Mouse (Mus musculus) ES-E14 (cell line): ENCODE measurements around the gene Macf1. TPM values are rescaled to one million over a fixed set of nuclear protein-coding genes. Genes with fewer than 3 reads are reported as not detected.
A peak's percentile ranks its signal among the peaks of the same experiment; 100 is the strongest.

Experiments used
- DNase-seq: peaks from one replicate; pipeline ENCODE4 v3.0.0-alpha.2; 2013; ENCODE audit warnings: low read depth, low spot score
- H3K27ac ChIP-seq: 2 replicates; pipeline ENCODE4 v1.5.1; 2012; ENCODE audit warnings: low read depth, mild to moderate bottlenecking, low read length, moderate library complexity, mixed read lengths; ENCODE audit not compliant: poor library complexity, insufficient read depth, severe bottlenecking
- H3K36me3 ChIP-seq: 2 replicates; pipeline ENCODE4 v1.6.1; 2012; ENCODE audit warnings: mild to moderate bottlenecking, low read length, moderate library complexity, mixed read lengths; ENCODE audit not compliant: control insufficient read depth, poor library complexity, insufficient read depth, severe bottlenecking
- H3K4me1 ChIP-seq, 2 experiments: fragments of 150-350 bp in 1 of 2; sonication (generic) in 1 of 2; 2 replicates each; pipeline ENCODE4 v1.6.1; 2012; ENCODE audit warnings: low read length in 2 of 2, mild to moderate bottlenecking in 1 of 2, mixed read lengths in 1 of 2; ENCODE audit not compliant: control insufficient read depth in 2 of 2, insufficient read depth in 2 of 2, poor library complexity in 1 of 2
- H3K4me3 ChIP-seq, 2 experiments: fragments of 150-350 bp in 1 of 2; sonication (generic) in 1 of 2; 2 replicates each; pipeline ENCODE4 v1.5.1; 2012; ENCODE audit warnings: low read length in 2 of 2, low read depth in 1 of 2, mild to moderate bottlenecking in 1 of 2, mixed read lengths in 1 of 2; ENCODE audit not compliant: insufficient read depth in 1 of 2, poor library complexity in 1 of 2, severe bottlenecking in 1 of 2
- H3K9ac ChIP-seq: 2 replicates; pipeline ENCODE4 v1.6.1; 2012; ENCODE audit warnings: low read depth, mild to moderate bottlenecking, low read length, mixed read lengths; ENCODE audit not compliant: poor library complexity, insufficient read depth, severe bottlenecking
- H3K9me3 ChIP-seq: fragments of 150-350 bp; sonication (generic); 2 replicates; pipeline ENCODE4 v1.6.1; 2012; ENCODE audit warnings: low read depth, mild to moderate bottlenecking, low read length; ENCODE audit not compliant: control insufficient read depth, insufficient read depth
- CHD2 ChIP-seq: IDR thresholded peaks from 2 replicates; pipeline ENCODE4 v1.6.1; 2014; ENCODE audit warnings: mild to moderate bottlenecking, low read depth, low read length, inconsistent platforms
- HCFC1 ChIP-seq: IDR thresholded peaks from 2 replicates; pipeline ENCODE4 v1.6.1; 2012; ENCODE audit warnings: low read length, inconsistent platforms, borderline replicate concordance; ENCODE audit not compliant: insufficient read depth
- MAFK ChIP-seq: IDR thresholded peaks from 2 replicates; pipeline ENCODE4 v1.6.1; 2014; ENCODE audit warnings: mild to moderate bottlenecking, low read depth, low read length, inconsistent platforms; ENCODE audit not compliant: insufficient read depth
- ZC3H11A ChIP-seq: IDR thresholded peaks from 2 replicates; pipeline ENCODE4 v1.6.1; 2012; ENCODE audit warnings: low read depth, mild to moderate bottlenecking, inconsistent platforms, low read length, borderline replicate concordance
- ZNF384 ChIP-seq: IDR thresholded peaks from 2 replicates; pipeline ENCODE4 v1.6.1; 2012; ENCODE audit warnings: low read depth, low read length, inconsistent platforms
- in situ Hi-C, 2 experiments: fragments of 600-800 bp; cut with MboI; formaldehyde crosslinking; loops; one replicate each; pipeline ENCODE4 v1.15.1; 2025; ENCODE audit warnings: low sequenced_read_pairs in 2 of 2, inconsistent platforms in 1 of 2; ENCODE audit not compliant: unreplicated experiment in 2 of 2
- total RNA-seq: library from RNA; depleted of rRNA; stranded (reverse); fragments of 300-350 nt; gene quantifications from 2 replicates; pipeline ENCODE4 v1.2.3, GENCODE M21; 2012

Gene Macf1
- total RNA-seq, 1 experiment = 277 TPM

DNA sequence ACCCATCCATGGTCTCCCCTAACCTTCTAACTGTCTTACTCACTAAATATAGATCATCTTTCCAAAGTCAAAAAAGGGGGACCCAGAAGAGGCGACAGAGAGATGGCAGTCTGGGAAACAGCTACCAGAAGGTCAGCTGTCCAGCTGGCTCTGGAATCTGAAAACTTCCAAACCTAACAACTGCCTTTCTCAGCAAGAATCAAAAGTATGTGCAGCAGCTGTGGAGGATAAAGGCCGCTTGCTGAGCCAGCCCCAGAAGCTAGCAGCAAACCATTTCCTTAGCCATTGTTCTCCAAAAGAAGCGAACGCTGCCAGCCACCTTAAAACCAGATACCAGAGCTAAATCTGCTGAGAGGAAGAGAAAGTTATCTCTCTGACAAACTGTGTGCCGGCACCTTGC lies 59.7 kb downstream of the Macf1 start:
- TF ChIP-seq CHD2 = peak; percentile 14; the same call in 1 of the 2 replicates
- no peak for TF ChIP-seq ZNF384
- peak; percentile 71 for TF ChIP-seq MAFK
- peaks cover 26 to 43% of the 10 kb centered on the region in 2 experiments for H3K4me1 ChIP-seq
- peak overlapping the region in 1 of 2 experiments; percentile 27; a peak in 3 of 4 replicates for H3K4me3 ChIP-seq
- in situ Hi-C loops = no loop called here
- peak overlapping the region; percentile 99 for H3K27ac ChIP-seq
- no peaks in the 10 kb centered on the region for H3K9me3 ChIP-seq
- H3K9ac ChIP-seq = no peak overlapping the region
- H3K36me3 ChIP-seq = no peaks in the 10 kb centered on the region
- DNase-seq = no peak

DNA sequence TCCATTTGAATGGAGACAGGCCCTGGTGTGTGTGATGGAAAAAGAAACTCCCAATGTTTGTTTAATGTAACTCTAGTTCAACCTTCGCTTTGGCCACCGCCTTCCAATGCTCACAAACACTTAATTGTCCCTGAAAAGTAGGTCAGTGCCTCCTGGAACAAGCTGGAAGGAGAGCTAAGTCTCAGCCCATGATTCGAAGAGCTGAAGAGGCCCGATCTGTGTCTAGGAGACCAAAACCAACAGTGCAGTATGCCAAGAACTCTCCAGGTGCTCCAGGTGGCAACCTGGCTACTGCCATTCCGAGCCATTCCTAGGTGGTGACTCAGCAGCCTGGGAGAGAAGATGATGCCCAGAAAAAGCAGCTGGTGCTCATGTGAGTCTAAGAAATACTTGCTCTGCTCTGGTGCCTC lies 60.4 kb downstream of the Macf1 start:
- no peak for DNase-seq
- H3K9ac ChIP-seq = peak overlapping the region; percentile 59; the same call in 1 of the 2 replicates
- TF ChIP-seq CHD2 (0 out of 2 replicates have a peak, but pooled peaks have one; percentile 34), ZNF384 (no peak), ZC3H11A (0 out of 2 replicates have a peak, but pooled peaks have one; percentile 1), MAFK (peak; percentile 61; the same call in 1 of the 2 replicates)
- peaks cover 22 to 43% of the 10 kb centered on the region in 2 experiments for H3K4me1 ChIP-seq
- H3K36me3 ChIP-seq = no peaks in the 10 kb centered on the region
- H3K9me3 ChIP-seq = no peaks in the 10 kb centered on the region
- in situ Hi-C loops = no loop called here
- peak overlapping the region; percentile 2 to 7; a peak in 2 of 4 replicates for H3K4me3 ChIP-seq
- H3K27ac ChIP-seq = peak overlapping the region; percentile 99

DNA sequence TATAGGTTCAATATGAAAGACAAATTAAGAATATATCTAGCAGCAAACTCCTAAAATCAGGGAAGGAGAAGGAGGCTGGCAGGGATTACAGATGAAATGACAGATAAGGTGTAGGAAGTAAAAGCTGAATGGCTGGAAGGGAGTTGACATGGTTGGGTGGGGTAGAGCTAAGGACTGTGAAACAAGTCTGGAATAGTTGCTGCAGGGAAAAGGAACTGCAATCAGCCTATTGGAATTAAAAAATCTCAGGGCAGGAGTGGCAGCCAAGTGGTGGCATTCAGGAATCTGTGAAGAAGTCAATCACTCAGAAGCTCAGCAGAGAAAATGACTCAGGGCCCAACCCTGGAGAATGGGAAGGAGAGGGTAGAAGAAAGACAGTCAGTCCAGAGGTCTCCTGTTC lies 62.4 kb downstream of the Macf1 start:
- no peaks in the 10 kb centered on the region for H3K9me3 ChIP-seq
- H3K36me3 ChIP-seq = no peaks in the 10 kb centered on the region
- H3K4me3 ChIP-seq = no peak overlapping the region
- in situ Hi-C loops = no loop called here
- H3K4me1 ChIP-seq = peaks cover 29 to 42% of the 10 kb centered on the region in 2 experiments
- H3K9ac ChIP-seq = peak overlapping the region; percentile 16; the same call in 1 of the 2 replicates
- H3K27ac ChIP-seq = peak overlapping the region; percentile 99; the same call in 1 of the 2 replicates
- no peak for DNase-seq
- TF ChIP-seq ZNF384 = no peak
- no peak for TF ChIP-seq ZC3H11A
- TF ChIP-seq CHD2 = no peak
- no peak for TF ChIP-seq MAFK
- no peak for TF ChIP-seq HCFC1

DNA sequence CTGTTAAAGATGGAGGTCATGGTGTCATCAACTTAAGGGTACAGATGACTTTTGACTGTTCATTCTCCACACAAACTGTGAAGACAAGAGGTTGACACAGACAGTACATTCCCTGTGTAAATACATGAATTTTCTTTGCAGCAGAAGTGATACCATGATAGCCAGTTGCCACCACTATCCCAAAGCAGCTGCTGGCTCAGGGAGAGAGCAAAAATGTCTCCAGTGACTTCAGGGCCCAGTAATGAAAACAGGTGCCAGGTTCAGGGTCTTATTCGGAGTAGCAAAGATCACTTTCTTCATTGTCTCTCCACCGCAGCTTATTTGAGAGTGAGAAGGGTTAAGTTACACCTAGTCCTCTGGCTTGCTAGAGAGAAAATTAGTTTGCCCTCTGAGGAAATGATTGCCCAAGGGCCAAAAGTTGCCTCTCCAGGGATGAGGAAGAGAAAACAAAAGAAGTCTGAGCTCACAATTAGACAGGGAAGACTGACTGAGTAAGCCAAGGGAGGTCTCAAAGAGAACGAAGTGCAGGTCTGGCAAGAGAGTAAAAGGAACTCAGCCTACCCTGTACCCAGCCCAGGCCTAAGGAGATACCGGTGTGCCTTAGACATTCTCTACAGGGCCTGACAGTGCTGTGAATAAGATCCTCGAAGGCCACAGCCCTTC lies 66.3 kb downstream of the Macf1 start:
- no peak for TF ChIP-seq CHD2
- TF ChIP-seq ZC3H11A = no peak
- TF ChIP-seq ZNF384 = no peak
- no peak for DNase-seq
- H3K4me1 ChIP-seq = peaks cover 27 to 31% of the 10 kb centered on the region in 2 experiments

DNA sequence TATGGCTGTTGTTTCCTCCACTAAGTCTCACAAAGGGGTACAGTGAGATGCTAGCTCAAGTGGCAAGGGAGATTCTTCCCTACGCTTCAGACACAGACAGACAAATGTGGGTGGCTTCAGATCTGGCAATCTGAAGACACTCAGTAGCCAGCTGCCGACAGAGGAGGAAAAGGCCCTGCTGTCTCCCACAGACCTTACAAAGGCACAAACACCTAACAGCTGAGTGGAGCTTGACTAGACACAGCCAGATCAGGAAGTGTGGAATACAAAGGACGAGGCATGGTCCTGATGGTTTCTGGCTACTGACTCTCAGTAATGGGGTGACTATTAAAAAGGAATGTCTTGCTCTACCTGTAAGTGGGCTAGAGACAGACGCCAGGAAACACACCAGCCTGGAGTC lies 67.2 kb downstream of the Macf1 start:
- no peak for DNase-seq
- Histone ChIP-seq H3K9me3 (no peaks in the 10 kb centered on the region), H3K4me3 (no peak overlapping the region), H3K4me1 (peaks cover 24 to 30% of the 10 kb centered on the region in 2 experiments), H3K9ac (no peak overlapping the region), H3K36me3 (no peaks in the 10 kb centered on the region), H3K27ac (peak overlapping the region; percentile 81)
- no peak for TF ChIP-seq HCFC1
- no peak for TF ChIP-seq MAFK
- TF ChIP-seq CHD2 = no peak
- no peak for TF ChIP-seq ZC3H11A
- no peak for TF ChIP-seq ZNF384
- in situ Hi-C loops = no loop called here

More for the DNA sequence above, 66.3 kb downstream of the Macf1 start:
- H3K36me3 ChIP-seq = no peaks in the 10 kb centered on the region
- peak overlapping the region; percentile 81; the same call in 1 of the 2 replicates for H3K27ac ChIP-seq
- no peak overlapping the region for H3K4me3 ChIP-seq
- H3K9me3 ChIP-seq = no peaks in the 10 kb centered on the region
- no peak overlapping the region for H3K9ac ChIP-seq
- in situ Hi-C loops = no loop called here
